Mouse (Mus musculus) lung, embryonic 16.5 days (tissue): Measurements from ENCODE around the gene Trim72. TPM values are rescaled to one million over a fixed set of nuclear protein-coding genes. Genes with fewer than 3 reads are reported as not detected.
"Not testable (repeated sequence)": the region's sequence is repeated elsewhere in the genome, so short reads cannot be mapped to it uniquely, and the experiment has no call there.

ENCODE experiments used
- ATAC-seq: fragments of 200-750 bp; cut with Nextera tagmentation; 2 replicates; pipeline ENCODE4 v1.8.0; 2017; ENCODE audit warnings: low read depth, mild to moderate bottlenecking, moderate library complexity
- H3K27ac ChIP-seq: fragments of 300-500 bp; sonication (generic); 2 replicates; pipeline ENCODE4 v1.5.1; 2014; ENCODE audit warnings: mild to moderate bottlenecking, control low read depth, low read length
- H3K27me3 ChIP-seq: fragments of 300-500 bp; sonication (generic); 2 replicates; pipeline ENCODE4 v1.6.1; 2014; ENCODE audit warnings: low read depth, low read length, mixed read lengths; ENCODE audit not compliant: control insufficient read depth, insufficient read depth
- H3K36me3 ChIP-seq: fragments of 300-500 bp; sonication (generic); 2 replicates; pipeline ENCODE4 v1.6.1; 2014; ENCODE audit warnings: low read length; ENCODE audit not compliant: control insufficient read depth, insufficient read depth
- H3K4me1 ChIP-seq: fragments of 300-500 bp; sonication (generic); replicated peaks from 2 replicates; pipeline ENCODE4 v1.6.1; 2014; ENCODE audit warnings: low read length, mixed read lengths; ENCODE audit not compliant: control insufficient read depth, insufficient read depth
- H3K4me2 ChIP-seq: fragments of 300-500 bp; sonication (generic); 2 replicates; pipeline ENCODE4 v1.6.1; 2014; ENCODE audit warnings: low read depth, low read length, control low read depth
- H3K4me3 ChIP-seq: fragments of 300-500 bp; sonication (generic); 2 replicates; pipeline ENCODE4 v1.5.1; 2014; ENCODE audit warnings: mild to moderate bottlenecking, low read length, control low read depth
- H3K9ac ChIP-seq: fragments of 300-500 bp; sonication (generic); 2 replicates; pipeline ENCODE4 v1.6.1; 2014; ENCODE audit warnings: low read length, control low read depth
- H3K9me3 ChIP-seq: fragments of 300-500 bp; sonication (generic); 2 replicates; pipeline ENCODE4 v1.6.1; 2016; ENCODE audit warnings: low read length; ENCODE audit not compliant: control insufficient read depth
- WGBS: fragments of 180-500 bp; shearing (Covaris S2); extraction: QIAGEN DNeasy Blood & Tissue Kit; methylation state at CpG from one replicate; pipeline ENCODE4 v1.1.7; 2014; 5-methylcytosine and 5-hydroxymethylcytosine counted together
- polyA plus RNA-seq: library from polyadenylated mRNA; unstranded; fragments of >200 nt; fragmentation: Nextera tagmentation; extraction: Ambion mirVana; gene quantifications from 2 replicates; pipeline ENCODE4 v1.2.1, GENCODE M21; 2015

Trim72 gene
- polyA plus RNA-seq, 1 experiment from 2014 or later: 0.28 TPM

GRCm38 (mm10) chr7:128042161-128042820 lies 38.5 kb downstream of the Trim72 start:
- not testable (repeated sequence) for H3K27ac ChIP-seq, H3K4me3 ChIP-seq, ATAC-seq, H3K9ac ChIP-seq, H3K4me1 ChIP-seq, H3K9me3 ChIP-seq, H3K27me3 ChIP-seq, H3K4me2 ChIP-seq, H3K36me3 ChIP-seq
- 73% methylated on average over 15 of the region's 15 CpGs for WGBS

- H3K4me2 ChIP-seq: no peak overlapping the region
- 54% methylated on average over 4 of the region's 4 CpGs for WGBS
- no peaks in the 10 kb centered on the region for H3K4me1 ChIP-seq
- no peaks in the 10 kb centered on the region for H3K27me3 ChIP-seq
- H3K9ac ChIP-seq: no peak overlapping the region
- H3K4me3 ChIP-seq: no peak overlapping the region
- ATAC-seq: no peak
- H3K36me3 ChIP-seq: no peaks in the 10 kb centered on the region
- H3K9me3 ChIP-seq: no peaks in the 10 kb centered on the region
- H3K27ac ChIP-seq: no peak overlapping the region
These were observed 40.5 kb downstream of the Trim72 start for GRCm38 (mm10) chr7:128044142-128044785.

- 45% methylated on average over 2 of the region's 2 CpGs for WGBS
- Histone ChIP-seq H3K9ac (no peak overlapping the region), H3K4me2 (no peak overlapping the region), H3K4me1 (no peaks in the 10 kb centered on the region), H3K36me3 (no peaks in the 10 kb centered on the region), H3K27me3 (no peaks in the 10 kb centered on the region), H3K4me3 (no peak overlapping the region), H3K9me3 (no peaks in the 10 kb centered on the region), H3K27ac (no peak overlapping the region)
- ATAC-seq: no peak
These were observed 41.9 kb downstream of the Trim72 start for GRCm38 (mm10) chr7:128045640-128046039.

GRCm38 (mm10) chr7:128048819-128049218 lies 45.1 kb downstream of the Trim72 start:
- Histone ChIP-seq H3K9me3 (no peaks in the 10 kb centered on the region), H3K36me3 (no peaks in the 10 kb centered on the region), H3K4me1 (no peaks in the 10 kb centered on the region), H3K4me3 (no peak overlapping the region), H3K9ac (no peak overlapping the region), H3K4me2 (no peak overlapping the region), H3K27ac (no peak overlapping the region), H3K27me3 (no peaks in the 10 kb centered on the region)
- ATAC-seq: no peak
- 90% methylated on average over 4 of the region's 4 CpGs for WGBS

GRCm38 (mm10) chr7:128049254-128049653 lies 45.5 kb downstream of the Trim72 start:
- no peaks in the 10 kb centered on the region for H3K4me1 ChIP-seq
- no peak overlapping the region for H3K9ac ChIP-seq
- no peak overlapping the region for H3K4me3 ChIP-seq
- no peak overlapping the region for H3K4me2 ChIP-seq
- 74% methylated on average over 2 of the region's 2 CpGs for WGBS
- no peaks in the 10 kb centered on the region for H3K36me3 ChIP-seq
- no peak for ATAC-seq
- no peaks in the 10 kb centered on the region for H3K27me3 ChIP-seq
- no peak overlapping the region for H3K27ac ChIP-seq
- H3K9me3 ChIP-seq: no peaks in the 10 kb centered on the region

- Histone ChIP-seq H3K27ac (no peak overlapping the region), H3K9ac (no peak overlapping the region), H3K4me2 (no peak overlapping the region), H3K4me1 (no peaks in the 10 kb centered on the region), H3K27me3 (no peaks in the 10 kb centered on the region), H3K36me3 (no peaks in the 10 kb centered on the region), H3K4me3 (no peak overlapping the region), H3K9me3 (no peaks in the 10 kb centered on the region)
- no peak for ATAC-seq
- WGBS: 52% methylated on average over 4 of the region's 4 CpGs
These were observed 47.0 kb downstream of the Trim72 start for GRCm38 (mm10) chr7:128050739-128051138.

- 64% methylated on average over 5 of the region's 5 CpGs for WGBS
These were observed 49.3 kb downstream of the Trim72 start for GRCm38 (mm10) chr7:128053061-128053460.

GRCm38 (mm10) chr7:128056917-128057444 lies 53.2 kb downstream of the Trim72 start:
- H3K9ac ChIP-seq: no peak overlapping the region
- no peaks in the 10 kb centered on the region for H3K9me3 ChIP-seq
- H3K36me3 ChIP-seq: no peaks in the 10 kb centered on the region
- H3K4me3 ChIP-seq: no peak overlapping the region
- no peaks in the 10 kb centered on the region for H3K27me3 ChIP-seq
- 29% methylated on average over 3 of the region's 3 CpGs for WGBS
- H3K27ac ChIP-seq: no peak overlapping the region
- ATAC-seq: no peak
- no peak overlapping the region for H3K4me2 ChIP-seq
- H3K4me1 ChIP-seq: no peaks in the 10 kb centered on the region

More at GRCm38 (mm10) chr7:128053061-128053460, 49.3 kb downstream of the Trim72 start:
- H3K4me2 ChIP-seq: no peak overlapping the region
- H3K27ac ChIP-seq: no peak overlapping the region
- H3K9ac ChIP-seq: no peak overlapping the region
- H3K36me3 ChIP-seq: no peaks in the 10 kb centered on the region
- H3K9me3 ChIP-seq: no peaks in the 10 kb centered on the region
- no peaks in the 10 kb centered on the region for H3K4me1 ChIP-seq
- no peak for ATAC-seq
- no peak overlapping the region for H3K4me3 ChIP-seq
- H3K27me3 ChIP-seq: no peaks in the 10 kb centered on the region

- Histone ChIP-seq H3K9ac (no peak overlapping the region), H3K9me3 (no peaks in the 10 kb centered on the region), H3K27me3 (no peaks in the 10 kb centered on the region), H3K4me2 (no peak overlapping the region), H3K4me3 (no peak overlapping the region), H3K27ac (no peak overlapping the region), H3K4me1 (no peaks in the 10 kb centered on the region), H3K36me3 (no peaks in the 10 kb centered on the region)
- ATAC-seq: no peak
- 62% methylated on average over 8 of the region's 8 CpGs for WGBS
These were observed 54.1 kb downstream of the Trim72 start for GRCm38 (mm10) chr7:128057860-128058259.
